Mouse (Mus musculus) central nervous system, embryonic 18 days (tissue): ENCODE data around the gene Anxa1. TPM values are rescaled to one million over a fixed set of nuclear protein-coding genes. Genes with fewer than 3 reads are reported as not detected.

Experiments
- polyA plus RNA-seq: library from polyadenylated mRNA; depleted of rRNA; stranded (reverse); fragments of >200 nt; gene quantifications from 2 replicates; pipeline ENCODE4 v1.2.3, GENCODE M21; 2012; rRNA removed

Gene Anxa1
- polyA plus RNA-seq, result 5.5 and 49.7 TPM in 2 replicates

DNA sequence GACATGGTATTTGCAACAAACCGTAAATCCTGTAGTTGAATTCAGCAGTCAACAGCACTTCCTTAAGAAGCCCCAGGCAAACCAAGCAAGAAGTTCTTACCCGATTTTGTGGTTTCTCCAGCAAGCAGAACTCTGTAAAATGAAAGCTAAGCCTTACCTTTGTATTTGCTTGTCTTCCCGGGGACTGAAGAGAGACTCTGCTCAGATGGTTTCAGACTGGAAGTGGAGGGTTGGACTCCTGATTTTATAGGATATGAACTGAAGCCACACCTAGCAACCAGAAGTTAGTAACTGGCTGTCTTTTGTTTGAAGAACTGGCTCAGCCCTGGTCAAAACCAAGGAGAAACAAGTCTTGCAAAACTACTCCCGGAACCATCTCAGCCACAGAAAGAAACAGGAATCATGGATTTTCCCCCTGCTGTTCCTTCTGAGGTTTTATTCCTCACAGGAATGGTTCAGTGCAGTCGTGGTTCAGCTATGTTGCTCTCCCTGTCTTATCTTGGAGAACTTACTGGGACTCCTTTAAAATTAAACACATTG is at the start of gene Anxa1:
Gene Anxa1, minus strand, starts transcription at position 490 of the 540 bp plus-strand sequence.

Other genes starting within 250 kb of the Anxa1 start
- 8.7 and 10.6 TPM in 2 replicates for gene Aldh1a1, start 101.8 kb upstream of the Anxa1 start, polyA plus RNA-seq